Mouse (Mus musculus) embryo, embryonic 10 days (tissue): ENCODE results near the gene Rmdn3.

Source experiments
- DNase-seq: peaks from one replicate; pipeline ENCODE4 v3.0.0-alpha.2; 2015; ENCODE audit warnings: low spot score

The Rmdn3 gene

DNA sequence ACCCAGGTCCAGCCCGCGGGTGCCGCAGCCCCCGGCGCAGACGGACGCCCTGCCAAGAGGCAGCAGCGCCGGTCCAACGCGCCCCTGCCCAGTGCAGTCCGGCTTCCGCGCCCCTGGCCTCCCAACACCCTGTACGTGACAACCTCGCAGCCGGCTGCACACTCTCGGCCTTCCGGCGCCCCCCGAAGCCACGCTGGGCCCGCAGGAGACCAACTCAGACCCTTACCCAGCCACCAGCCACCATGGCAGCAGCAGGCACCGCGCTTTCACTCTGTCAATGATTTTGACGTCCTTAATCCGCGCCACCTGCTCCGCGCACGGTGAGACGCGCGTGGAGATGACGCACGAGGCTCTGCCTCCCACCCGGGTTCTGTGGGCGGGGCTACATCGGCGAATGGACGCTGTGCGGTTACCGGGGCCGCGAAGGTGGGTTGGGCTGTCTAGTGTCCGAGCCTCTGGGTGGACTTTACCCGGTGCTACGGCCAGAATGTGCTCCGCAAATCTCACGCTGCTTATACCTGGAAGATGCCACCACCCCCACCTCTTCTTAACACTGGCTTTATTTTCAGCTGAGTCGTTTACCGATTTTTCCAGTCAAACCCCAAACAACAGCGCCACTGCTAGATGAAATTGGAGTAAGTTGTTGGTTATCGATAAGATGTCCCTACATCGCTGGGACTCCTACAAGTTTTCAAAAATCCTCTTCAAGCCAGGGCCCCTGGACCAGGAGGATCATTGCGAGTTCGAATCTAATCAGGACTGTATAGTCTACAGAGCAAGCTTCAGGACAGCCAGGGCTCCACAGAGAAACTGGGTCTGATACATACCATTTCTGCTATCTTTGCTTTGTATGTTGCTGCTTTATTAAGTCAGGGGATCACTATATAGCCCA, at the start of gene Rmdn3:
Gene Rmdn3, minus strand, starts transcription at position 354 of the 892 bp plus-strand sequence.
- peak; percentile 99 for DNase-seq

DNA sequence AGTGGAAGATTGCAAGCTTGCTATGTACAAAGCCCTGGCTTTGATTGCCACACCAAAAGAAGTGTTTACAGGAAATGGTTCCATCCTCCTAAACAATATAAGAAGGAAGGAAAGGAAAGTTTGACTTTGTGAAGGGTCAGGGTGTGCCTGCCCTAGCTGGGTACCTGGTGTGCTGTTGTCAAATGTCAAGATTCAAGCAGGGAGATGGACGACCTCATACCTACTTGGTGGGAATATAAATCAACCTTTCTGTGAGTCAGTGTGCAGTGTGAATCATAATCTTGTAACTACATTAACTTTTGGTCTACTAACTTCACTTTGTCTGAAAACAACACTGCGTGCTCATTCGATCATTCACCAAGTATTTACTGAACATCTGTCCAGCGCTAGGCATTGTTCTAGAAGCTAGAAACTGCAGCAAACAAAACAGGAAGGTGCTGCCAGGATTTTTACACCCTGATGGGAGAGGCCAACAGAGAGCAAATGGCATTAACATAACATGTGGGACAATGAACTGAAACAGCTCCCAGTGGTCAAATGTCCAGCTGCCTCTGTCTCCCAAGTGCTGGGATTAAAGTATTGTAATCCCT, 47.1 kb upstream of the Rmdn3 start:
- DNase-seq = no peak

DNA sequence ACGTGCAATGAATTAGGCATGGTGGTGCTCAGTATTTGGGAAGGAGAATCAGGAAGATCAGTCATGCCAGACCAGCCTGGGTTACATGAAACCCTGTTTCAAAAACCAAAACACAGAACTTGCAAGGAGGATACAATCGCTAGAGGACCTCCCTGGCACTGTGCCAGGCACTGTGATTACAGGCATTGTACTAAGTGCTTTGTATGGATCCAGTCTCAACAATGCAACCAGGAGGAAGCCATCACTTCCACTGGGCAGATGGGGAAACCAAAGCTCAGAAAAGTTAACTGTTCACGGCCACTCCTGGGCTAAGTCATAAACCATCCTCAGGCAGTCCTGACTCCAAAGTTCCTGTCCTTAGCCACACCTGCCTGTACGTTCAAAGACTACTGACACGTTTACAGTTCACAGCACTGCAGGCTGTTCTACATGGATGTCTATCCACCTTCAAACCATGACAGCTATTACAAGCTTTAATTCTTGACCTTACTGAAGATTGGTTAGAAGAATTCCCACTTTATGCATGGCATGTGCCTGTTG, 46.1 kb upstream of the Rmdn3 start:
- DNase-seq = no peak

DNA sequence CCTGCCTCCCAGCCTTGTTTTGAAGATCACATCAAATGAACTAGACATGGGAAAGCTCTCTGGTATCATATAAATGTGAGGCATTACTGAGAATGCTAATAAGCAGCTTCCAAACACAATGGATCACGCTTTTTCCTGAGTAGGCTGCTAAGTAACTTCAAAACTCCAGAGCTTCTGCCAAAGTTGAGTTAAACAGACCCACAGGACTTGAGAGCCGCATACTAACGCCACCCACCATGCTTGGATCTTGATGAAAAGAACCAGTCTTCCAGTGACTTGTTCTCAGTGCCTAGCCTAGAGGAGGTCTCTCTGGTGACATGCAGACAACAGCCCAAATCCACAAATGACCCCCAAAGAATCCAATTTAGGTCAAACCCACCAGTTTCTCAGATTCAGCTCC, 42.1 kb upstream of the Rmdn3 start:
- DNase-seq = no peak

DNA sequence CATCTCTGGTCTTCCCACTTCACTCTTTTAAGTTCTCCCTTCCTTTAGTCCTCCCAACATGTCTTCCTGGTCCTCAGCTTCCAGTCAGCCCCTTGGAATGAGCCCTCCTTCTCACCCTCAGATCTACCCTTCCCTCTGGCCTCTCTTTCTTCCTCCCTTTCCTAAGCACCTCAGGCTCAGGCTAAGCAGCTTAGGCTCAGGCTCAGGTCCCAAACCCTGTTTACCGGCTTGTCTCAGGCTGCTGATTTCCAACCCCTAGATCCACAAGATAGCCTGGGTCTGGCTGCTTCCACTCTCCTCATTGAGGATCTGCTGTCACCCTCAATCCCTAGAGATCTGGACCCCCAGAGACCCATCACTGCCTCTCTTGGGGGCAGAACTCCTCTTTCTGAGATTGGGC, 41.2 kb upstream of the Rmdn3 start:
- no peak for DNase-seq

DNA sequence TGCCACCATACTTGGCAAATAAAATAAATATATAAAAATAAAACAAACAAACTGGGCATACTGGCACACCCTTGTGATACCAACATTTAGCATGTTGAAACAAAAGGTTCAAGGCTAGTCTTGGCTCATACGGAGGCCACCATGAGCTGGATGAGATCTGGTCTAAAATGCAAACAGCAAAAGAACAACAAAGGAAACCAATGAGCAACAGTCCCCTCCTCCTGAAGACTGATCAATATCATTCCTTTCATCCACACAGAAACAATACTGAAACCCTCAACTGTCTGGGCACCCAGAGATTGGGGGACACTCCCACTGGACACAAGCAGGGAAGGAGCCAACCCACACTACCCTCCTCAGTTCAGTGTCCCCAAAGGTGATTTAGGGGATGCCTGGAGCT, 40.7 kb upstream of the Rmdn3 start:
- no peak for DNase-seq

DNA sequence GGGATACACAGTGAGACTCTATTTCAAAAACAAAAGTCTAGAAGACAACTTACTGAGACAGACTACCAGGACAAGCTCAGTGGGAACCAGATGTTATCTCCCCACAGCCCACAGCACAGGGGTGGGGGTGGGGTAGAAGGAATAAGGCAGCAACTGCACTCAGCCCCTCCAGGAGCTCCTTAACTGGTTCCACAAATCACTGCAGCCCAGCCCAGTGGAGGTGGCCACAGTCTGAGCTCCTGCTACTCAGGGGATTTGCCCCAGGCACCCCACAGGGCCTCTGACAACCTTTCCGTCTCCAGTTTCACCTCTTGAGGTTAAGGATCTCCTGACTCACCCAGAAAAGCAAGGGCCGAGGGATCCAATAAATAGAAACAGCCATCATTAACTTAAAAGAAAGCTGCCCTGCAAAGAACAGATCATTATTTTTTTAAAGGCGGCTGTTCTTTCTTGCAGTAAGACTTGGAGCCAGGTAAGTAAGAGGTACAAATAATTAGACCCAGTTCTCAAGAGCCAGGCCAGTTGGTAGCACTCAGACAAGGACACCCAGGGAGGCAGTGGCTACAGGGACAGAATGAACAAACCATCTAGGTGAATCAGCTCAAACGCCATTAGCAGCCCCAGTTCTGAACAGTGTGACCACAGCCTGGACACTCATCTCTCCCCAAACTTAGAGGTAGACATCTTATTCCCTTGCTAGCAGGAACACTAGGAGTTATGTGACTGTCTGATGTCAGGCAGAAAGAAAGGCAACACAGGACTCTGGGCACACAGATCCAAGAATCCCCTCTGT, 39.7 kb upstream of the Rmdn3 start:
- peak; percentile 43 for DNase-seq

- no peak for DNase-seq
Measured at GRCm38 (mm10) chr2:119194140-119194539, 37.3 kb upstream of the Rmdn3 start.

DNA sequence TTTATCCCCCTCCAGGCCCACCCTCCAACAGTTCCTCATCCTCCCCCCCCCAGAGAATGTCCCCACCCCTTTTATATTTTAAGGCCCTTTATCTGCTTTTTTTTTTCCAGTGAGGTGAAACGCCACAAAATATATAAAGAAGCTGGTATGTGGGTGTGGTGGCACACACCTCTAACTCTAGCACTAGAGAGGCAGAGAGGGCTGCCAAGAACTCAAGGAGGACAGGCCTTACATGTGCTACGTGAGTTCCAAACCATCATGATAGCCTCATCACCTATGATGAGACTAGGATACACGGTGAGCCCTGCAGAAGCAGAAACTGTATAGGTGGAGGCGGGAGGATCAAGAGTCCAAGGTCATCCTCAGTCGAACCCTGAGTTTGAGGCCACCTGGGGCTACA, 34.1 kb upstream of the Rmdn3 start:
- DNase-seq = no peak

GRCm38 (mm10) chr2:119189029-119189710, 32.3 kb upstream of the Rmdn3 start:
- peak; percentile 84 for DNase-seq

GRCm38 (mm10) chr2:119182914-119183313, 26.1 kb upstream of the Rmdn3 start:
- no peak for DNase-seq

- DNase-seq = no peak
Measured at GRCm38 (mm10) chr2:119177384-119177939, 20.6 kb upstream of the Rmdn3 start.

DNA sequence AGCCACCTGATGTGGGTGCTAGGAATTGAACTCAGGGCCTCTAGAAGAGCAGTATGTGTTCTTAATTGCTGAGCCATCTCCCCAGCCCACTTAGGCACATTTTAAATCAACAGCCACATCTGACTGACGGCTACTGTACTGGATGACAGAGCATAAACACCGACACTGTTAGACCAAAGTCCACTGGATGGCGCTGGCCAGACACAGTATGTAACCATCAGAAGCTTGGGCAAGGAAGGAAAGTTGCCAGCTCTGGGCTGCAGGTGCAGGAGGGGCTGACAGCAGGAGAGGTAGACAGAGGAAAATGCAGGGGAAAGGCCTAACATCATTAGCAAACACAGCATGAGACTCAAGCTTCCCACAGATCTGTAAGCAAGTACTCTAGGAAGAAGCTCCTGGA, 19.9 kb upstream of the Rmdn3 start:
- no peak for DNase-seq

DNA sequence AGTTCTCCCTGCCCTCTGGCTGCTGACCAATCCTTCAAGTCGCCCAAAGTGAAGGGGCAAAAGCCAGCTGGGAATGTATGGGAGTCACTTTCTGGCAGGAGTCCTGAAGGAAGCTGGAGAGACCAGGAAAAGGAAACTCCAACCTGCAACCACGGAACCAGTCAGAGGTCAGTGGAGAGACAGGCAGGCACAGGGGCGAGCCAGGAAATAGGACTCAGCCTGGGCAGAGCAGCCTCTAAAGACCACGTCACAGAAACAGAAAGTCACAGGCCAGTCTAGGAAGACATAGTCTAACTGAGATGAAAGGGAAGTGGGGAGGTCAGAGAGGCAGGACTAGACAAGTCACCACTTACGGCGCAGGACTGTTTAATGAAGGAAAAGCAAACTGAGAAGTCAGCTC, 18.8 kb upstream of the Rmdn3 start:
- no peak for DNase-seq

GRCm38 (mm10) chr2:119174866-119175265, 18.0 kb upstream of the Rmdn3 start:
- DNase-seq = no peak

- DNase-seq = no peak
Measured at GRCm38 (mm10) chr2:119173991-119174651, 17.3 kb upstream of the Rmdn3 start, which contains the start of gene Gm14137. Gene Gm14137 (plus strand): TSS chr2:119174509.

GRCm38 (mm10) chr2:119172862-119173576, 16.2 kb upstream of the Rmdn3 start:
- peak; percentile 55 for DNase-seq

DNA sequence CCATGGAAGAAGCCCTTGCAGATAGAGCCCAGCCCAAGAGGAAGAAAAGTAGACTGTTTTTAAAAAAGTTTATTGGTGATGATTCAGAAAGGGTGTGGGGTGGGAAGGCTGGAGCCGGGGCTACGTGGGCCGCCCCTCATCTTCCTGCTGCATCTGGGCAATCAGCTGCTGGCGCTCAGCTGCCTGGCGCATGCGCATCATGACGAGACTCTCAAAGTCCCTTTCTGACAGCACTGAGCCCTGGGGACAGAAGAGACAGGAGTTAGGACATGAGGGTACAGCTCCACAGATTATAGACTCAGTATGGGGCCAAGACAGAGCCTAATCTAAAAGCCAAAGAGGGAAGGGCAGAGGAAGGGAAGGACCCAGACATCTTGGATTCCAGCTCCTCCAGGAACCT, 15.6 kb upstream of the Rmdn3 start:
- DNase-seq = no peak

DNA sequence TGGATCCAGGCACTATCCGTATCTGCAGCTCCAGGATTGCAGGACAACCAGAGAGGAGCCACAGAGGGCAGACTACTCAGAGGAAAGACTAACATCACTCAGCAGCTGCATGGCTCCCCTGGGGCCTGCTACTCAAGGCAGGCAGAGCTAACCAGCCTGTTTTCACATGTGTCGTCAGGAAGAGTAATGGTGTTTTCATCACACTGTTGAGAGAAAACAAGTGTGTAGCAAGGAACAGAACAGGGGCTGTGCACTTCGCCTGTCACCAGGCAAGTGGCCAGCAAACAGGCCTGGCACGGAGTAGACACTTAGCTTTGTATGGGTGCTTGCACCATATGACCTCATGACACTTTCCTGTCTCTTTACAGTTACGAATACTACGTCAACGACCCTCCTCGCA, 14.7 kb upstream of the Rmdn3 start:
- DNase-seq = peak; percentile 58

DNA sequence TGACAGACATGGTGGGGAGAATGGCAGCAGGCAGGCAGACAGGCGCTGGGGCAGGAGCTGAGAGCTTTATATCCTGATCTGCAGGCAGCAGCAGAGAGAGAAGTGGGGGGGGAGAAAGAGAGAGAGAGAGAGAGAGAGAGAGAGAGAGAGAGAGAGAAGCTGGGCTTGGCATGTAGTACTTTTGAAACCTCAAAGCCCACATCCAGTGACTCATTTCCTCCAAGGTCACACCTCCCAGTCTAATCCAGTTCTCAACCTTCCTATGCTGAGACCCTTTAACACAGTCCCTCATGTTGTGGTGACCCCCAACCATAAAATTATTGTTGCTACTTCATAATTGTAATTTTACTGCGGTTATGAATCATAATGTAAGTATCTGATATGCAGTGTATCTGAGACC, 13.4 kb upstream of the Rmdn3 start:
- DNase-seq = no peak
